Mouse (Mus musculus) central nervous system, embryonic 14 days (tissue): Measurements from ENCODE around the gene Pf4. TPM values are rescaled to one million over a fixed set of nuclear protein-coding genes. Genes with fewer than 3 reads are reported as not detected.

ENCODE experiments used
- polyA plus RNA-seq: library from polyadenylated mRNA; depleted of rRNA; stranded (reverse); fragments of >200 nt; gene quantifications from 2 replicates; pipeline ENCODE4 v1.2.3, GENCODE M21; 2012; rRNA removed

Pf4 gene
- 27.8 and 29.7 TPM in 2 replicates for polyA plus RNA-seq

DNA sequence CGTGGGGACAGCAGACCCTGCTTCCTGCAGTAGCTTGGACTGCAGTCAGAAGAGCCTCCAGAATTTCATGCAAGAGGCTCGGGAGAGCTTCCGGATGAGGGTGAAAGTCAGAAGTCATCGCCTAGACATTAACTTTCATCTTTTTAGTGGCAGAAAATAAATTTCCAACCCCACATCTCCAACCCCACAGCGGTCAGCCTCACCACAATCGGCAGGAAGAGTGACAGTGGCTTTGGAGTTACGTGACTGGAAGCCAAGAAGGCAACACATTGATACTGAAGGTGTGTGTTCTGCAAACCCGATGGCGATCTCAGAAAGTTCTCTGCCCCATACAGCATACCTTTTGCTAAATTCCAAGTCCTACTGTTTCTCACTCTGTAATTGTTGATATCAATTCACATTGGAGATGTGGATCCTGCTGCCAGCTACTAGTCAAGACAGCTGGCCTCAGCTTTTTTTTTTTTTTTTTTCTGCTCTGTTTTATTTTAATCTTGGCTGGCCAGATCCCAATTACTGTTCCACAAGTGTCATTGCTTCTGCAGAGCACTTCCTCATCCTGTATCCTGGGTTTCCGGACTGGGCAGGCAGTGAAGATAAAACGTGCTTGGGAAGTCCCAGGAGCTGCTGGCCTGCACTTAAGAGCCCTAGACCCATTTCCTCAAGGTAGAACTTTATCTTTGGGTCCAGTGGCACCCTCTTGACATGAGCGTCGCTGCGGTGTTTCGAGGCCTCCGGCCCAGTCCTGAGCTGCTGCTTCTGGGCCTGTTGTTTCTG lies at the start of gene Pf4:
Pf4 (plus strand) TSS at position 556 of the 774 bp plus-strand sequence.

DNA sequence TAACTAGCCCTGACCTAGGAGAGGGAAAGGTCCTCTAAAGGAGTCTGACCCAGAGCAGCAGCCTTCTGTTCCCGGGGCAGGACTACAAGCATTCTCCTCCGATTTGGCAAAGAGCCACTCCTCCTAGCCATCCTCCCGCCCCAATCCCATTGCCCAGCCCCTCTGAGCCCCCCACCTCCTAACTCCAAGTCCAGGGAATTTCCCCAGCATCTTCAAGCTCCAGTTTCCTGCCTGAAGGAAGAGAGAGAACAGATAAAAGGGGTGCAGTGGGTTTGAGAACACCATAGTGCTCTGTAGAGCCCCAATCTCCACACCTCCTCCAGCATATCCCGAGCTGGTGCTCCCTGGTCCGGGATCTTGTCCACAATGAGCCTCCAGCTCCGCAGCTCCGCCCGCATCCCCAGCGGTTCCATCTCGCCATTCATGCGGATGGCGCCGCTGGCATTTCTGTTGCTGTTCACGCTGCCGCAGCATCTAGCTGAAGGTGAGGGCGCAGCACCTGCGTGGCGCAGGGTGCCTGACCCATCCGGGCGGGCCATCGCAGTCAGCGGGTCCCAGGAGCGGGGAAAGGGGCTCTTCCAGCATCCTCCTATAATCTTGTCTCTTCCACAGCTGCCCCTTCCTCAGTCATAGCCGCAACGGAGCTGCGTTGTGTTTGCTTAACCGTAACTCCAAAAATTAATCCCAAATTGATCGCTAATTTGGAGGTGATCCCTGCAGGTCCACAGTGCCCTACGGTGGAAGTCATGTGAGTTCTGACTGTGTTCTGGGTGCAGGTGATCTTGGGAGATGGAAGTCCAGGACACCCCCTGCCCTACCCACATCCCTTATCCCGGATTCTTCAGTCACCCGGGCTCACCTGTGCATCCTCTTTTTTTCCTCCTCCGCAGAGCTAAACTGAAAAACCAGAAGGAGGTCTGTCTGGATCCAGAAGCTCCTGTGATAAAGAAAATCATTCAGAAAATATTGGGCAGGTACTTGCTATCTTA lies 12.9 kb upstream of the Pf4 start, which contains the start of gene Cxcl5:
Cxcl5 (plus strand) TSS at position 284 of the 989 bp plus-strand sequence.

DNA sequence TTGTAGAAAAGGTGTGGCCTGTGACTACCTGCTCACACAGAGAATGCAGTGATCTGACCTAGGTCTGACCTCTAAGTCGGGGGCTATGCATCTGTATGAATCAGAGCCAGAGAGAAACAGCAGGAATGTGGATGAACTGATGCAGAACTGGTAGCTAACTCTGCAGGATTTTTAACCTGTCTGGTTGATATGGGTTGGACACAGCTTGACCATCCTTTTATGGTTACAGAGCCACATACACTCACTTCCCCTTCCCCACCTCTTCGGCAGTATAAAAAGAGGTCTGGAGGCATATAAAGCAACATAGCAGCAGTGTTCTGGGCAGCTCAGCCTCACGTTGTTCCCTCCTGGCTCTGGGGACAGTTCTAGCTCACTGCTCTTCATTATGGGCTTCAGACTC lies 4.0 kb upstream of the Pf4 start, which contains the start of gene Ppbp:
Ppbp (plus strand) TSS at position 301 of the 400 bp plus-strand sequence.

DNA sequence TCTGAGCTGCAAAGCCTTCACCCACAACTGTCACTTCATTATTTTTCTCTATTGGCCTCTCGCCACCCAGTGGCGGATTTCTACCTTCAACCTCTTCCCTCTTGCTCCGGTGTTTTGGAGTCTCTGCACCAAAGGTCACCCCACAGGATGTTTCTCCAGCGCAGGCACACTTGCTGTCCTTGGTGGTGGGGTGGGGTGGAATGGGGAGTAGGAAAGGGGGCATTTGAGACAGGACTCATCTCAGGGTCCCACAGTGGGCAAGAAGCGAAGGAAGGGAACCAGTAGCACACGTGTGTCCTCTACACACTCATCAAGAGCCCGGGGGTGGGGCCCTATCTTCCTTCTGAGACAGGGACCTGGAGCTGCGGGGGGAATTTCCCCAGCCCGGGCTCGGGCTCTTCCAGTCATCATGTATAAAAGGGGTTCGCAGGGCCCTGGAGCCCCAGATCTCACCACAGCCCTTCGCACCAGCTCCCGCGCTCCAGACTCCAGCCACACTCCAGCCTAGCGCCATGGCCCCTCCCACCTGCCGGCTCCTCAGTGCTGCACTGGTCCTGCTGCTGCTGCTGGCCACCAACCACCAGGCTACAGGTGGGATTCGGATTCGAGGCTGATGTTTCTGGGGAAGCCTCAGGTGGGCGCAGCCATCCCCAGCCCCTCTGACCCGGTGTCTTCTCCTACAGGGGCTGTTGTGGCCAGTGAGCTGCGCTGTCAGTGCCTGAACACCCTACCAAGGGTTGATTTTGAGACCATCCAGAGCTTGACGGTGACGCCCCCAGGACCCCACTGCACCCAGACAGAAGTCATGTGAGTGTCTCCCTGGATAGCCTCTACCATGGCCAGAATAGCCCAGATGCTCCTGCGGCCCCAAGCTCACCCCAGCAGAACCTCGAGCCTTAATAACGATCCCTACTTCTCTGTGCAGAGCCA lies 13.7 kb downstream of the Pf4 start, which contains the start of gene Cxcl3:
Cxcl3 (plus strand) TSS at position 445 of the 930 bp plus-strand sequence.

DNA sequence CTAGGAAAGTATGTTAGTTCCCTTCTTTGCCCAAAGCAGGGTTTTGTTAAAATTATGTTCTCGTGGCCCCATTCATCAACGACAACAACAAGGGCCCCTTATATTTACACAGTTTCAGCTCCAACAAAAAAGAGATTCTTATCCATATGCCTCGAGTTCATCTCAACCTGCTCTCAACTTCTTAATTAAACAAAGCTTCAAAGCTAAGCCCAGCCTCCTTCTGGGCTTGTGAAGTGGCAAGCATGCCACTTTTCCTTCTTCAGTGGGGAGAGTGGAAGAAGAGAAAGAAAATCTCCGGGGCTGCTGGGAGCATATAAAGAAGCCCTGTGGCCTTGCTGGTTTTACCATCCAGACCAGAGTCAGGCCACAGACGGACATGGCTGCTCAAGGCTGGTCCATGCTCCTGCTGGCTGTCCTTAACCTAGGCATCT lies 22.0 kb downstream of the Pf4 start, which contains the start of gene Cxcl15:
Cxcl15 (plus strand) TSS at position 340 of the 431 bp plus-strand sequence.

Other genes starting within 250 kb of the Pf4 start
- 0.04 and 0.09 TPM in 2 replicates for gene 5830473C10Rik, start 211.3 kb upstream of the Pf4 start, polyA plus RNA-seq
- 0.59 and 0.64 TPM in 2 replicates for gene Rassf6, start 131.8 kb upstream of the Pf4 start, polyA plus RNA-seq
- gene Cxcl5, start 13.1 kb upstream of the Pf4 start, polyA plus RNA-seq, result 0.12 and 0.38 TPM in 2 replicates
- gene Ppbp, start 3.9 kb upstream of the Pf4 start, polyA plus RNA-seq, result 0.84 and 1.7 TPM in 2 replicates
- 0.09 and 0.70 TPM in 2 replicates for gene Cxcl3, start 13.7 kb downstream of the Pf4 start, polyA plus RNA-seq
- gene Cxcl15, start 22.1 kb downstream of the Pf4 start, polyA plus RNA-seq, result not detected in 2 replicates
- gene Cxcl1, start 118.8 kb downstream of the Pf4 start, polyA plus RNA-seq, result 0.31 and 3.1 TPM in 2 replicates
- 0.48 and 1.7 TPM in 2 replicates for gene Cxcl2, start 131.4 kb downstream of the Pf4 start, polyA plus RNA-seq
- gene Mthfd2l, start 158.7 kb downstream of the Pf4 start, polyA plus RNA-seq, result 55.4 and 62.2 TPM in 2 replicates